Mouse (Mus musculus): ENCODE results near the gene Gse1. TPM values are rescaled to one million over a fixed set of nuclear protein-coding genes. Genes with fewer than 3 reads are reported as not detected.

Gene Gse1
- polyA plus RNA-seq, 1 experiment from 2014 or later: 31.3 TPM

GRCm38 (mm10) chr8:120478754-120479153 is 250.5 kb downstream of the Gse1 start:
- H3K27me3 ChIP-seq: no peaks in the 10 kb centered on the region
- 89% methylated on average over 11 of the region's 11 CpGs for WGBS
- no peak for ATAC-seq (replicated peaks)
- no peaks in the 10 kb centered on the region for H3K9me3 ChIP-seq
- no peak overlapping the region for H3K27ac ChIP-seq (replicated peaks)
- no peaks in the 10 kb centered on the region for H3K36me3 ChIP-seq
- H3K4me2 ChIP-seq (replicated peaks): no peak overlapping the region
- peaks cover 36% of the 10 kb centered on the region for H3K4me1 ChIP-seq
- H3K4me3 ChIP-seq: no peak overlapping the region
- H3K9ac ChIP-seq (replicated peaks): no peak overlapping the region

DNA sequence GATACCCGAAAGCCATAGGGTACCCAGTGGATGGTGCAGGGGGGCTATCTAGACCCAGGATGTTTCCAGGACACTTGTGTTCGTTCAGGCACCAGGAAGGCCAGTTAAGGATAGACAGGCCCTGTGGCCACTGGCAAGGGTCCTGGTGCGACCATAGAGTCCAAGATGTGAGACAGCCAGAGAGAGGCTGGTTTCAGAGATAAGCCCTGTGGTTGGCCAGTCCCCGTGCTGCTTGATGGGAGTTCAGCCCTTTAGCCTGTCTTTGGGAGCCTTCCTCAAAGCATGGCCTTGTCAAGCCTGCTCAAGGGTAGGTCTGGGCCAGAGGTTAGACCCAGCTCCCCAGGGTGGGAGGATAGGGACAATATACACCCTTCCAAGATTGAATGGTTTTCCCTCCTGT is 251.4 kb downstream of the Gse1 start:
- no peak overlapping the region for H3K9ac ChIP-seq (replicated peaks)
- no peak overlapping the region for H3K4me3 ChIP-seq
- no peaks in the 10 kb centered on the region for H3K36me3 ChIP-seq
- ATAC-seq (replicated peaks): no peak
- no peak overlapping the region for H3K27ac ChIP-seq (replicated peaks)
- H3K4me2 ChIP-seq (replicated peaks): no peak overlapping the region
- no peaks in the 10 kb centered on the region for H3K9me3 ChIP-seq
- no peaks in the 10 kb centered on the region for H3K27me3 ChIP-seq
- WGBS: 92% methylated on average over 4 of the region's 4 CpGs
- H3K4me1 ChIP-seq: peaks cover 44% of the 10 kb centered on the region

DNA sequence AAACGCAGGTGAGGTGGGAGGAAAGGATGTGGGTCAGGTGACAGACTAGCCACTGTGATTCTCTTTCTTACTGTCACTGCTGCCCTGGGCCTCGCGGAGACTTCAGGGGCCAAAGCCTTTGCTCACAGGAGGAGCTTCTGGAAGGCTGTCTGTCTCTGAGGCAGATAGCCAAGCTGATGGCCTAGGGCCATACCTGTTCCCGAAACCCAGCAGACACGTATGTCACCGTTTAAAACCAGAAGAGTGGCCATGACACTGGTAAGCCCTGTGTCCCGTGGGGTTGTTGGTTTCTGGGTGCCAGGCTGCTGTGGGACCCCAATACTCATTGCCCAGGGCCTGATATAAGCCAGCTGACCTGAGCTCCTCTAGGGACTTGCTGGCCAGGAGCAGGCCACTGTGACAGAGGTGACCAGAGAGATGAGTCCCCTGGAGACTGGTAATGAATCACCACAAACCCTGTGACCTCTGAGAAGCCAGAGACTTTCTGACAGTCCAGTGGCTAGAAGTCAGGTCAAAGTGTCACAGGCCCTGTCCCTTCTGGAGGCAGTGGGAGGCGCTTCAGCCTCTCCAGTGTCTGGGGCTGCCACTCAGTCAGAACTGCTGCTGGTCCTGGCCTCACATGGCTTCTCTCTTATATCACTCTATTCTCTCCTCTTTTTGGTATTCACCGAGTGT is 253.9 kb downstream of the Gse1 start:
- 78% methylated on average over 9 of the region's 9 CpGs for WGBS

DNA sequence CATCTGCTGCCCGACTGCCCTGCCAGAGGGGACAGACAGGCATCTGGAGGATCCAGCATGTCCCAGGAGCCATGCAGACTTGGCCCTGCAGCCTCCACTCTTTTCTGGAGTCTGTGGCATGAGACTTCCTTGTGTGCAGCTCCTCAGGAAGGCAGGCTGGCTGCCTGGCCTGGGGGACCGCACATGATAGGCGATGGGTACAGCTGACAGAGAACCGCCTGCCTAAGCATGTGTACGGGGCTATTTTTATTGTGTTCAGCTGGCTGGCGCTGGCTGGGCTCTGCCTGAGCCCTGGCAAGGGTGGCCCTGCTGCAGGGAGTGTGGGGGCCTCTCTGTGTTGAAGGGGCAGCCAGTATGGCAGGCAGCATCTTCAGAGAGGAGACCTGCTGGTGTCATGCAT is 256.2 kb downstream of the Gse1 start:
- no peak overlapping the region for H3K4me3 ChIP-seq
- peak overlapping the region; percentile 25 for H3K9ac ChIP-seq (replicated peaks)
- ATAC-seq (replicated peaks): 0 out of 2 replicates have a peak, but pooled peaks have one; percentile 9
- H3K9me3 ChIP-seq: no peaks in the 10 kb centered on the region
- H3K36me3 ChIP-seq: no peaks in the 10 kb centered on the region
- peaks cover 39% of the 10 kb centered on the region for H3K4me1 ChIP-seq
- WGBS: 18% methylated on average over 6 of the region's 6 CpGs
- H3K27ac ChIP-seq (replicated peaks): peak overlapping the region; percentile 100
- no peak overlapping the region for H3K4me2 ChIP-seq (replicated peaks)
- H3K27me3 ChIP-seq: no peaks in the 10 kb centered on the region

More for the DNA sequence above, 253.9 kb downstream of the Gse1 start:
- Histone ChIP-seq H3K4me3 (no peak overlapping the region), H3K9me3 (no peaks in the 10 kb centered on the region), H3K4me2 (replicated peaks) (no peak overlapping the region), H3K36me3 (no peaks in the 10 kb centered on the region), H3K27ac (replicated peaks) (no peak overlapping the region), H3K27me3 (no peaks in the 10 kb centered on the region), H3K4me1 (peaks cover 44% of the 10 kb centered on the region), H3K9ac (replicated peaks) (no peak overlapping the region)
- no peak for ATAC-seq (replicated peaks)

- Histone ChIP-seq H3K36me3 (no peaks in the 10 kb centered on the region), H3K27ac (replicated peaks) (peak overlapping the region; percentile 100), H3K4me3 (no peak overlapping the region), H3K9ac (replicated peaks) (no peak overlapping the region), H3K9me3 (no peaks in the 10 kb centered on the region), H3K27me3 (no peaks in the 10 kb centered on the region), H3K4me1 (peaks cover 42% of the 10 kb centered on the region), H3K4me2 (replicated peaks) (no peak overlapping the region)
- 16% methylated on average over 6 of the region's 6 CpGs for WGBS
- ATAC-seq (replicated peaks): peak; percentile 21; the same call in 1 of the 2 replicates
Observed at GRCm38 (mm10) chr8:120485116-120485515, 256.9 kb downstream of the Gse1 start.

DNA sequence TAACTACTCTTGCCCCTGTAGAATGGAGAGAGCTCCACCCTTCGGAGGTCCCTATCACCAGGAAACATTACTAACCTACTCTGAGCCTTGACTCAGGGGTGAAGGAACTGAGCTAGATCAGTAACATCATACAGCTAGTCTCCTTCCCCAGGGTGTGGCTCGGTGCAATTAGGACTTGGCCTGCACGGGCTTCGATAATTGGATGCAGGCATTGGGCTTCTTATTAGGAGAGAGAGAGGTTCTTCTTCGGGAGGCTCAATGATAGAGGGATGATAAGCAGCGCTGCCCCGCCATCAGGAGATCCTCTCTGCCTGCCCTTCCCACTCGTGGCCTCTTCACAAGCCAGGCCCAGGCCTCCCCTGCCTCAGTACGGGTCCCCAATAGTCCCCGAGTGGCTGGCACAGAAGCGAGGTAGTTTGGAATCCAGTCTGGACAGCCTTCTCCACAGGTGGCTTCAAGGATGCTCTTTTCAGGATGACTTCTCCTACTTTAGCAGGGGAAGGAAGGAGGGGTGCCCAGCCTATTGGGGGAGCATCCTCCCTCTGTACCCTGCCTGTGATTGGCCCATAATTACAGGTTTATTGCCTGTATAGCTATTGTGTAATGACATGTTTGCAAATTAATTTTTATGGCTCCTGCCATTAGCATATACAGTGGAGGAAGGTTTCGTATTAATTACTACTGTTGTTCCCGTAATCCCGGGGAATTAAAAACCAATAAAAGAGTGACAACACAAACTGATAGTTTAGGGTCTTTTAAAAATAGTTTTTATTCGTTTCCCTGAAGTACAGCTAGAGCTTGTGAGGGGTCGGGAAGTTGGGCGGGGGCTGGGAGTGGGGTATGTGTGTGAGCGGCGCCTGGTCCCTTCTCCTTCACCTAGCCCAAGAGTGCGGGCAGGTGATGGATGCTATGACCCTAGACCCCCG is 257.6 kb downstream of the Gse1 start:
- no peaks in the 10 kb centered on the region for H3K36me3 ChIP-seq
- H3K9me3 ChIP-seq: no peaks in the 10 kb centered on the region
- H3K4me2 ChIP-seq (replicated peaks): peak overlapping the region; percentile 87
- H3K4me3 ChIP-seq: peak overlapping the region; percentile 91
- 14% methylated on average over 21 of the region's 21 CpGs for WGBS
- H3K27me3 ChIP-seq: no peaks in the 10 kb centered on the region
- peaks cover 49% of the 10 kb centered on the region for H3K4me1 ChIP-seq
- ATAC-seq (replicated peaks): no peak
- peak overlapping the region; percentile 100 for H3K27ac ChIP-seq (replicated peaks)
- peak overlapping the region; percentile 84 for H3K9ac ChIP-seq (replicated peaks)

DNA sequence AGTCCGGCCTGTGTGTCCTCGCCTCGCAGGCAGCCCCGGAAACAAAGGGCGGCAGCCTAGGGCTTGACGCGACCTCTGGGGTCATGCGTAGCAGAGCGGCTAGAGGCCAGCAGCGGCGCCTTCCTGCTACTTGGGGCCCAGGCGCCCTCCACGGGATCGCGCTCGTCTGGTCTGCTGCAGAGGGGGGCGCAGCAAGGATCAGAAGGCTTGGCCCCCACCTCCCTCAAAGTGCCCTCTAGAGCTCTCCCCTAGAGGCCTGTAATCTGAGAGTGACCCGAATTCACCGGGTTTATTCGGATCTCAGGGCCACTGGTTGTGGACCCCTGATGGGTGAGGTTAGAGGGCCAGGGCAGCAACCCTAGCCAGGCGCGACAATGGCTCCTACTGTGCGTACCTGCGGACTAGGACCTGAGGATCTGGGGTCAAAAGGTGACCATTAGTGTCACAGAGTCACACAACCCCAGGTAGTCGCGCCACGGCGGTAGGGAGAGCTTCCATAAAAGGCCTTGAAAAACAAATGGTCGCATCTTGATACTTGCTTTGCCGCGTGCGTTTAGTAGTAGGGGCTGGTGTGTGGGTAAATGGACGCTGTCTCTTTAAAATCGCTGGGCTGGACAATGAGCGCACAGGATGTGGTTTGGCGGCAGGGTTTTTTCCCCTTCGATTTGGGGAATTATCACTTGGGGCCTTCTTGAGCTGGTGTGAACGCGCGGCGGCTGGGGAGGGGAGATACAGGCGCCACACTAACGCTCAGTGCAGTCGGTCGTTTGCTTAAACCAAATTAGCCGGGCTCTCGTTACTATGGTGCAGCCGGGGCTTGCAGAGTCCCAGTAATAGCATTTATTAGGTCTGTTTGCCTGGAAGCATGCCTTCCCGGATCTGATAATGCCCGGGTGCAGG is 258.5 kb downstream of the Gse1 start:
- no peaks in the 10 kb centered on the region for H3K9me3 ChIP-seq
- no peaks in the 10 kb centered on the region for H3K27me3 ChIP-seq
- H3K9ac ChIP-seq (replicated peaks): peak overlapping the region; percentile 84
- peak overlapping the region; percentile 87 for H3K4me2 ChIP-seq (replicated peaks)
- WGBS: 2% methylated on average over 50 of the region's 50 CpGs
- peak overlapping the region; percentile 91 for H3K4me3 ChIP-seq
- H3K27ac ChIP-seq (replicated peaks): peak overlapping the region; percentile 100
- H3K4me1 ChIP-seq: peaks cover 58% of the 10 kb centered on the region
- H3K36me3 ChIP-seq: no peaks in the 10 kb centered on the region
- peak; percentile 38 for ATAC-seq (replicated peaks)

- peak overlapping the region; percentile 91 for H3K4me3 ChIP-seq
- H3K9me3 ChIP-seq: no peaks in the 10 kb centered on the region
- WGBS: under 1% methylated on average over 34 of the region's 34 CpGs
- H3K4me2 ChIP-seq (replicated peaks): peak overlapping the region; percentile 87
- H3K36me3 ChIP-seq: no peaks in the 10 kb centered on the region
- peak overlapping the region; percentile 100 for H3K27ac ChIP-seq (replicated peaks)
- no peak; the same call in none of the 2 replicates for ATAC-seq (replicated peaks)
- H3K4me1 ChIP-seq: peaks cover 64% of the 10 kb centered on the region
- H3K27me3 ChIP-seq: no peaks in the 10 kb centered on the region
- peak overlapping the region; percentile 84 for H3K9ac ChIP-seq (replicated peaks)
Observed at GRCm38 (mm10) chr8:120487377-120487728, 259.1 kb downstream of the Gse1 start.

DNA sequence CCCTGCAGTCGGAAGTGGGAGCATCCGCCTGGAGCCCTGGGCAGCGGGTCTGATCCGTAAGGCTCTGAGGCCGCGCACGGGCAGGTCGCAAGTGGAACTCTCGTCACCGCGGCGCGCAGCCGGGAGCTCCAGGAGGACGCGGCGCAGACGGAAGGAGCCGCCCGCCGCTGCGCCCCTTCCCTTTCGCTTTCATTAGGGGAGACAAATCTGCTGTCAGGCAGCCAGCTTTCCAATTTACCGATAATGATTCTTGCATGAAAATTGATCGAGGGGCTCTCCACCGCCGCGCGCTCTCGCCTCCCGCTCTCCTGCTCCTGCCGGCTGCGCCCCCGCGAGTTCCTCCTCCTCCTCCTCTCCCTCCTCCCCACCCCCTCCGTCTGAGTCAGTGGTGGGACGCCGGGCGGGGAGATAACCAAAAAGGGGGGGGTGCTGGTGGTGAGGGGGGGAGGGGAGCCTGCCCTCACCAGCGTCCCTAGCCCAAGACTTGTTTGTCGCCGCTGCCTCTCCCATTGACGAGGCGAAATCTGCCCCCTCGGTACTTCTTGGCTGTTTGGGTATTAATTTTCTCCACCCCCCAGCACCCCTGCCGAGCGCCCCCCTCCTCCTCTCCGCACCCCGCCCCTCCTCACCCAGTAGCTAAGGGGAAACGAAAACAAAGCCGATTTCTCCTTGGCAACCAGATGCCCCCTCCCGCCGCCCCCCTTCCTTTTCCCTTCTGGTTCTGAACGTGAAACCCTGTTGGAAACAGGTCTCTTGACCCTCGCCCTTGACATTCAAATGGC is 259.7 kb downstream of the Gse1 start:
- Histone ChIP-seq H3K36me3 (no peaks in the 10 kb centered on the region), H3K27me3 (no peaks in the 10 kb centered on the region), H3K9ac (replicated peaks) (peak overlapping the region; percentile 84), H3K4me3 (peak overlapping the region; percentile 91), H3K4me1 (peaks cover 70% of the 10 kb centered on the region), H3K9me3 (no peaks in the 10 kb centered on the region), H3K27ac (replicated peaks) (peak overlapping the region; percentile 100), H3K4me2 (replicated peaks) (peak overlapping the region; percentile 87)
- whole genome bisulfite sequencing: under 1% methylated on average over 50 of the region's 55 CpGs
- ATAC-seq (replicated peaks): peak; percentile 33

GRCm38 (mm10) chr8:120488636-120489131 is 260.4 kb downstream of the Gse1 start:
- H3K27ac ChIP-seq (replicated peaks): peak overlapping the region; percentile 100
- H3K9me3 ChIP-seq: no peaks in the 10 kb centered on the region
- no peaks in the 10 kb centered on the region for H3K36me3 ChIP-seq
- WGBS: under 1% methylated on average over 25 of the region's 25 CpGs
- peaks cover 76% of the 10 kb centered on the region for H3K4me1 ChIP-seq
- H3K4me3 ChIP-seq: peak overlapping the region; percentile 91
- peak overlapping the region; percentile 87 for H3K4me2 ChIP-seq (replicated peaks)
- no peaks in the 10 kb centered on the region for H3K27me3 ChIP-seq
- no peak for ATAC-seq (replicated peaks)
- peak overlapping the region; percentile 84 for H3K9ac ChIP-seq (replicated peaks)

All from forebrain, embryonic 15.5 days (tissue).